Mouse (Mus musculus): ENCODE data around the gene Gm13272. TPM values are rescaled to one million over a fixed set of nuclear protein-coding genes. Genes with fewer than 3 reads are reported as not detected.
"Not testable (repeated sequence)": the region's sequence is repeated elsewhere in the genome, so short reads cannot be mapped to it uniquely, and the experiment has no call there.

Gm13272 gene
- polyA plus RNA-seq (2014; fragmentation: Nextera tagmentation; extraction: Ambion mirVana), result not detected in 2 replicates

- H3K9me3 ChIP-seq (ENCODE audit: control insufficient read depth, low read length); H3K36me3 ChIP-seq (ENCODE audit: control insufficient read depth, insufficient read depth, low read length); H3K9ac ChIP-seq (ENCODE audit: low read depth, low read length); ATAC-seq (replicated peaks; ENCODE audit: low FRiP score); DNase-seq (ENCODE audit: low spot score); H3K4me3 ChIP-seq (ENCODE audit: low read depth, low read length); H3K4me1 ChIP-seq (replicated peaks; ENCODE audit: control insufficient read depth, insufficient read depth, low read length); H3K27ac ChIP-seq (ENCODE audit: low read depth, low read length); H3K27me3 ChIP-seq (replicated peaks; ENCODE audit: control insufficient read depth, insufficient read depth, low read length); H3K4me2 ChIP-seq: not testable (repeated sequence)
- WGBS, result no CpG with 5 or more reads among the region's 29 CpGs
Measured at GRCm38 (mm10) chr4:88779550-88779949, at the start of gene Gm13272. TSS of gene Gm13272 (plus strand) at chr4:88779850.

GRCm38 (mm10) chr4:88738480-88738879 lies 41.2 kb upstream of the Gm13272 start:
- Histone ChIP-seq H3K4me2 (no peak overlapping the region), H3K27ac (ENCODE audit: low read depth, low read length) (no peak overlapping the region), H3K4me3 (ENCODE audit: low read depth, low read length) (no peak overlapping the region), H3K9me3 (ENCODE audit: control insufficient read depth, low read length) (no peaks in the 10 kb centered on the region), H3K4me1 (replicated peaks; ENCODE audit: control insufficient read depth, insufficient read depth, low read length) (0 out of 2 replicates have a peak, but pooled peaks cover 2% of the 10 kb centered on the region), H3K27me3 (replicated peaks; ENCODE audit: control insufficient read depth, insufficient read depth, low read length) (no peaks in the 10 kb centered on the region), H3K9ac (ENCODE audit: low read depth, low read length) (no peak overlapping the region), H3K36me3 (ENCODE audit: control insufficient read depth, insufficient read depth, low read length) (no peaks in the 10 kb centered on the region)
- peak; percentile 71 for DNase-seq (ENCODE audit: low spot score)
- WGBS, result 5% methylated on average over 2 of the region's 2 CpGs
- no peak for ATAC-seq (replicated peaks; ENCODE audit: low FRiP score)

DNA sequence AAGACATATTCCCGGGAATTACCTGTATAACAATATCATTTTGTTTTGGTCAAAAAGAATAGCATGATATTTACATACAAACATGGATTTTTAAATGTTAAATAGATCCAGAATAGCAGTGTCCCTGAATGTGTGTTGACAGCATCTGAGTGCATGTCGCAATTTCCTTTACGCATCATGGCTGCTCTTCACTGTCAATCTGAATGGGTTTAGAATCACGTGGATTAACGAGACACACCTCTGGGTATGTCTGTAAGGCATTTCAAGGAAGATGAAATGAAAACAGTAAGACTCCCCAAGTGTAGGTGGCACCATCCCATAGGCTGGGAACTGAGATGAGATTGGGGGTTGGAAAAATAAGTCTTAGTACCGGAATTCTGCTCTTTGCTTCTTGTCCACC lies 40.6 kb upstream of the Gm13272 start:
- 75% methylated on average over 6 of the region's 6 CpGs for WGBS
- no peaks in the 10 kb centered on the region for H3K27me3 ChIP-seq (replicated peaks; ENCODE audit: control insufficient read depth, insufficient read depth, low read length)
- no peak overlapping the region for H3K27ac ChIP-seq (ENCODE audit: low read depth, low read length)
- H3K4me1 ChIP-seq (replicated peaks; ENCODE audit: control insufficient read depth, insufficient read depth, low read length), result 0 out of 2 replicates have a peak, but pooled peaks cover 2% of the 10 kb centered on the region
- H3K4me3 ChIP-seq (ENCODE audit: low read depth, low read length), result no peak overlapping the region
- no peaks in the 10 kb centered on the region for H3K36me3 ChIP-seq (ENCODE audit: control insufficient read depth, insufficient read depth, low read length)
- H3K4me2 ChIP-seq, result no peak overlapping the region
- H3K9me3 ChIP-seq (ENCODE audit: control insufficient read depth, low read length), result no peaks in the 10 kb centered on the region
- ATAC-seq (replicated peaks; ENCODE audit: low FRiP score), result no peak
- no peak overlapping the region for H3K9ac ChIP-seq (ENCODE audit: low read depth, low read length)
- DNase-seq (ENCODE audit: low spot score), result no peak

DNA sequence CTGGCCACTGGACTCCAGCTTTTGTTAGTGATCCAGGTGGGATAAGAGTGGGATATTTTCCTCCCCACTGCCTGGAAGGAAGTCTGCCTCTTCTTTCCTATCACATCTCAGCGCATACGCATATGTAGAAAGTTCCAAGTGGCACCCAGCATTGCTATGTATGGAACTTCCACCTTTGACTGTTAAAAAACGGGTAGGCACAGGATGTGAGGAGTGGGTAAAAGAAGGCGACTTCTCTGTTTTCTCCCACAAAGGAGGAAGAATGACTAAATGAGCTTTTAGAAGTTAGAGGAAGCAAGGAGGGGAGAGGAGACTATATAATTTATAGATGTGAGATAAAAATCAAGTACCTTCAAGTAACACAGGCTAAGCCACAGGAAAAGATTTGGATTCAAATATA lies 38.2 kb upstream of the Gm13272 start:
- Histone ChIP-seq H3K4me1 (replicated peaks; ENCODE audit: control insufficient read depth, insufficient read depth, low read length) (0 out of 2 replicates have a peak, but pooled peaks cover 2% of the 10 kb centered on the region), H3K9ac (ENCODE audit: low read depth, low read length) (no peak overlapping the region), H3K9me3 (ENCODE audit: control insufficient read depth, low read length) (no peaks in the 10 kb centered on the region), H3K27me3 (replicated peaks; ENCODE audit: control insufficient read depth, insufficient read depth, low read length) (no peaks in the 10 kb centered on the region), H3K36me3 (ENCODE audit: control insufficient read depth, insufficient read depth, low read length) (no peaks in the 10 kb centered on the region), H3K4me2 (no peak overlapping the region), H3K4me3 (ENCODE audit: low read depth, low read length) (no peak overlapping the region), H3K27ac (ENCODE audit: low read depth, low read length) (no peak overlapping the region)
- no peak for DNase-seq (ENCODE audit: low spot score)
- ATAC-seq (replicated peaks; ENCODE audit: low FRiP score), result no peak
- 60% methylated on average over 4 of the region's 4 CpGs for WGBS

DNA sequence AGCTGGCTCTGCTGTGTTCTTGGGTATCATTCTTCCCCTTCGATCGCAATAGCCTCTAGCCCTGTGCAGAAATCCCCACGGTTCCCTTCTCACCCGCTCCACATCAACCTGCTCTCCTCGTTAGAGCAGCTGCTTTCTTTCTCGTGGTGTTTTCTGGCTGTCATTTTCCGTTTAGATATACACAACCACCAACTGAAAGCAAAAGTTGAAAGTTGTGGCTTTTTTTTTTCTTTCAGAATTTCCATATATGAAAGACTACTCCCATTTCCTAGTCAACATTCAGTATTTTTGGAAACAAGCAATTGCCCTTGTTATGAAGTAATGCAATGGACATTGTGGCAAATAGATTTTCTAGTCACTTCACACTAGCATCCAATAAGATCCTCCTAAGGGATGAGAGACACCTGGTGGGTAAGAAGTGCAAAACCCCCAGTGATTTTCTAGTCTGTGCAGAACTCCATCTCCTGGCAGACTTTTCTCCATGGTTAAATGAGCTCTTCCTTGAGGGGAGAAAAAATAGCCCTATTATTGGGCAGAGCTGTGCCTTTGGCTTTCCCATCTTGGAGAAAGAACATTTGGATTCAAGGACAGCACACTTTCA lies 36.8 kb upstream of the Gm13272 start:
- H3K9me3 ChIP-seq (ENCODE audit: control insufficient read depth, low read length), result no peaks in the 10 kb centered on the region
- no peaks in the 10 kb centered on the region for H3K36me3 ChIP-seq (ENCODE audit: control insufficient read depth, insufficient read depth, low read length)
- 70% methylated on average over 7 of the region's 7 CpGs for WGBS
- DNase-seq (ENCODE audit: low spot score) (no peak), ATAC-seq (replicated peaks; ENCODE audit: low FRiP score) (no peak)
- H3K9ac ChIP-seq (ENCODE audit: low read depth, low read length), result no peak overlapping the region
- H3K27me3 ChIP-seq (replicated peaks; ENCODE audit: control insufficient read depth, insufficient read depth, low read length), result no peaks in the 10 kb centered on the region
- H3K4me1 ChIP-seq (replicated peaks; ENCODE audit: control insufficient read depth, insufficient read depth, low read length), result 0 out of 2 replicates have a peak, but pooled peaks cover 2% of the 10 kb centered on the region
- H3K4me2 ChIP-seq, result no peak overlapping the region
- H3K4me3 ChIP-seq (ENCODE audit: low read depth, low read length), result no peak overlapping the region
- no peak overlapping the region for H3K27ac ChIP-seq (ENCODE audit: low read depth, low read length)

GRCm38 (mm10) chr4:88744207-88744606 lies 35.4 kb upstream of the Gm13272 start:
- Histone ChIP-seq H3K4me3 (ENCODE audit: low read depth, low read length) (no peak overlapping the region), H3K27ac (ENCODE audit: low read depth, low read length) (no peak overlapping the region), H3K4me1 (replicated peaks; ENCODE audit: control insufficient read depth, insufficient read depth, low read length) (0 out of 2 replicates have a peak, but pooled peaks cover 2% of the 10 kb centered on the region), H3K27me3 (replicated peaks; ENCODE audit: control insufficient read depth, insufficient read depth, low read length) (no peaks in the 10 kb centered on the region), H3K9me3 (ENCODE audit: control insufficient read depth, low read length) (no peaks in the 10 kb centered on the region), H3K9ac (ENCODE audit: low read depth, low read length) (no peak overlapping the region), H3K4me2 (no peak overlapping the region), H3K36me3 (ENCODE audit: control insufficient read depth, insufficient read depth, low read length) (no peaks in the 10 kb centered on the region)
- ATAC-seq (replicated peaks; ENCODE audit: low FRiP score), result no peak
- DNase-seq (ENCODE audit: low spot score), result no peak
- 58% methylated on average over 3 of the region's 3 CpGs for WGBS

- Histone ChIP-seq H3K4me3 (ENCODE audit: low read depth, low read length) (no peak overlapping the region), H3K27me3 (replicated peaks; ENCODE audit: control insufficient read depth, insufficient read depth, low read length) (no peaks in the 10 kb centered on the region), H3K9me3 (ENCODE audit: control insufficient read depth, low read length) (no peaks in the 10 kb centered on the region), H3K36me3 (ENCODE audit: control insufficient read depth, insufficient read depth, low read length) (no peaks in the 10 kb centered on the region), H3K4me2 (no peak overlapping the region), H3K4me1 (replicated peaks; ENCODE audit: control insufficient read depth, insufficient read depth, low read length) (no peaks in the 10 kb centered on the region), H3K27ac (ENCODE audit: low read depth, low read length) (no peak overlapping the region), H3K9ac (ENCODE audit: low read depth, low read length) (no peak overlapping the region)
- WGBS, result 60% methylated on average over 6 of the region's 6 CpGs
- no peak for DNase-seq (ENCODE audit: low spot score)
- no peak for ATAC-seq (replicated peaks; ENCODE audit: low FRiP score)
Measured at GRCm38 (mm10) chr4:88749926-88750325, 29.7 kb upstream of the Gm13272 start.

- not testable (repeated sequence) for H3K27me3 ChIP-seq (replicated peaks; ENCODE audit: control insufficient read depth, insufficient read depth, low read length); H3K4me1 ChIP-seq (replicated peaks; ENCODE audit: control insufficient read depth, insufficient read depth, low read length); H3K4me2 ChIP-seq; H3K9me3 ChIP-seq (ENCODE audit: control insufficient read depth, low read length); ATAC-seq (replicated peaks; ENCODE audit: low FRiP score); H3K27ac ChIP-seq (ENCODE audit: low read depth, low read length); H3K9ac ChIP-seq (ENCODE audit: low read depth, low read length); H3K4me3 ChIP-seq (ENCODE audit: low read depth, low read length); DNase-seq (ENCODE audit: low spot score); H3K36me3 ChIP-seq (ENCODE audit: control insufficient read depth, insufficient read depth, low read length)
- 66% methylated on average over 14 of the region's 15 CpGs for WGBS
Measured at GRCm38 (mm10) chr4:88754818-88755340, 24.8 kb upstream of the Gm13272 start, which contains the start of gene Gm13271. TSS of gene Gm13271 (plus strand) at chr4:88754868.

Measured in liver, embryonic 11.5 days (tissue).